8 mouse cellular contexts compared by ENCODE assay signal in the genomic region with DNA sequence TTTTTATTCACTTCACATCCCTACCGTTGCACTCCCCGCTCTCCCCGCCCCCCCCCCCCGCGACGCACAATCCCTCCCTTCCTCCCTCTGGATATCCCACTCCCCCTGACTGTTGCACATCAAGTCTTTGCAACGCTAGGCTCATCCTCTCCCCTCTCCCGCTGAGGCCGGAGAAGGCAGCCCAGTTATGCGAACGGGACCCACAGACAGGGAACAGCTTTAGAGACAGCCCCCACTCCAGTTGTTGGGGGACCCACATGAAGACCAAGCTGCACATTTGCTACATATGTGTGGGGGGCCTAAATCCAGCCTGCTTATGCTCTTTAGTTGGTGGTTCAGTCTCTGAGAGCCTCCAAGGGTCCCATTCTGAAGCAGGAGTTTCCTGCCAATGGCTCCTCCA. TPM values are rescaled to one million over a fixed set of nuclear protein-coding genes. Genes with fewer than 3 reads are reported as not detected.
A peak's percentile ranks its signal among the peaks of the same experiment; 100 is the strongest.
DNase-seq lines count a peak whose midpoint lies in the region; ATAC-seq and TF ChIP-seq lines count a peak whose summit lies in the region.

A gene (minus strand): TSS at position 59 of the 400 bp plus-strand sequence.

- no peak for TF ChIP-seq CTCF in kidney, postnatal 0 days (IDR thresholded peaks at IDR 0.05; ENCODE audit: low read depth)

- TF ChIP-seq POLR2A in limb, embryonic 14.5 days (IDR thresholded peaks at IDR 0.05; ENCODE audit: borderline replicate concordance, extremely low read depth, insufficient read depth, insufficient read length), result no peak

- H3K27me3 ChIP-seq in kidney, postnatal 0 days (ENCODE audit: insufficient read depth, low read length), result no peaks in the 10 kb centered on the region
- H3K27me3 ChIP-seq in embryonic facial prominence, embryonic 14.5 days (replicated peaks; ENCODE audit: control insufficient read depth, insufficient read depth, low read length), result no peaks in the 10 kb centered on the region
- H3K27me3 ChIP-seq in hindbrain, embryonic 12.5 days, result no peaks in the 10 kb centered on the region
- H3K27me3 ChIP-seq in limb, embryonic 14.5 days (ENCODE audit: control insufficient read depth, insufficient read depth, low read length), result no peaks in the 10 kb centered on the region

- H3K4me1 ChIP-seq in kidney, postnatal 0 days (replicated peaks; ENCODE audit: insufficient read depth, low read length), result peaks cover 9% of the 10 kb centered on the region; the same call in 1 of the 2 replicates
- peaks cover 8% of the 10 kb centered on the region for H3K4me1 ChIP-seq in embryonic facial prominence, embryonic 14.5 days (ENCODE audit: control insufficient read depth, insufficient read depth, low read length)
- peaks cover 12% of the 10 kb centered on the region for H3K4me1 ChIP-seq in hindbrain, embryonic 12.5 days
- peaks cover 7% of the 10 kb centered on the region for H3K4me1 ChIP-seq in limb, embryonic 14.5 days (ENCODE audit: control insufficient read depth, insufficient read depth, low read length)

- H3K9ac ChIP-seq in kidney, postnatal 0 days (ENCODE audit: low read depth, low read length), result peak within 1 kb of the TSS; percentile 67
- peak within 1 kb of the TSS; percentile 84 for H3K9ac ChIP-seq in embryonic facial prominence, embryonic 14.5 days (ENCODE audit: low read depth, low read length)
- peak within 1 kb of the TSS; percentile 68 for H3K9ac ChIP-seq in hindbrain, embryonic 12.5 days
- H3K9ac ChIP-seq in limb, embryonic 14.5 days (ENCODE audit: low read depth, low read length, severe bottlenecking), result peak within 1 kb of the TSS; percentile 76

- DNase-seq in kidney, postnatal 0 days (ENCODE audit: low spot score), result no peak
- no peak for DNase-seq in kidney, adult 11 months
- DNase-seq in adrenal gland, adult 2 months, result no peak
- DNase-seq in embryonic facial prominence, embryonic 14.5 days (ENCODE audit: low spot score), result peak; percentile 20
- DNase-seq in limb, embryonic 14.5 days (ENCODE audit: low spot score), result no peak
- peak; percentile 51 for DNase-seq in retina, embryonic 14.5 days (ENCODE audit: low spot score)
- no peak for DNase-seq in yolk sac, embryonic 10.5 days (ENCODE audit: low spot score)

- peak within 1 kb of the TSS; percentile 60 for H3K27ac ChIP-seq in kidney, postnatal 0 days
- H3K27ac ChIP-seq in embryonic facial prominence, embryonic 14.5 days (replicated peaks; ENCODE audit: low read depth, low read length), result peak within 1 kb of the TSS; percentile 80
- H3K27ac ChIP-seq in hindbrain, embryonic 12.5 days, result peak within 1 kb of the TSS; percentile 88
- H3K27ac ChIP-seq in limb, embryonic 14.5 days (replicated peaks; ENCODE audit: low read depth, low read length), result peak within 1 kb of the TSS; percentile 43; the same call in 1 of the 2 replicates

- H3K36me3 ChIP-seq in kidney, postnatal 0 days (ENCODE audit: insufficient read depth, low read length), result 0 out of 2 replicates have a peak, but pooled peaks cover 4% of the 10 kb centered on the region
- peaks cover 18% of the 10 kb centered on the region for H3K36me3 ChIP-seq in embryonic facial prominence, embryonic 14.5 days (ENCODE audit: control insufficient read depth, insufficient read depth, low read length)
- peaks cover 13% of the 10 kb centered on the region for H3K36me3 ChIP-seq in hindbrain, embryonic 12.5 days
- peaks cover 10% of the 10 kb centered on the region; the same call in 1 of the 2 replicates for H3K36me3 ChIP-seq in limb, embryonic 14.5 days (ENCODE audit: control insufficient read depth, insufficient read depth, low read length)

- ATAC-seq in kidney, postnatal 0 days (replicated peaks; ENCODE audit: low FRiP score, low read depth), result peak; percentile 52
- ATAC-seq in embryonic facial prominence, embryonic 14.5 days (ENCODE audit: low read depth), result peak; percentile 75
- peak; percentile 82 for ATAC-seq in hindbrain, embryonic 12.5 days (ENCODE audit: low FRiP score)
- ATAC-seq in limb, embryonic 14.5 days (ENCODE audit: low FRiP score, low read depth), result peak; percentile 65

- WGBS in kidney, postnatal 0 days, result 0% methylated on average over 7 of the region's 11 CpGs
- 0% methylated on average over 9 of the region's 11 CpGs for WGBS in embryonic facial prominence, embryonic 14.5 days
- 3% methylated on average over 5 of the region's 11 CpGs for WGBS in hindbrain, embryonic 12.5 days
- WGBS in limb, embryonic 14.5 days, result 3% methylated on average over 8 of the region's 11 CpGs

- peak within 1 kb of the TSS; percentile 65 for H3K4me2 ChIP-seq in kidney, postnatal 0 days (ENCODE audit: low read length)
- peak within 1 kb of the TSS; percentile 85 for H3K4me2 ChIP-seq in embryonic facial prominence, embryonic 14.5 days (ENCODE audit: low read depth, low read length)
- H3K4me2 ChIP-seq in hindbrain, embryonic 12.5 days (replicated peaks), result peak within 1 kb of the TSS; percentile 79
- H3K4me2 ChIP-seq in limb, embryonic 14.5 days (replicated peaks; ENCODE audit: low read depth, low read length, severe bottlenecking), result peak within 1 kb of the TSS; percentile 65

- no peaks in the 10 kb centered on the region for H3K9me3 ChIP-seq in kidney, postnatal 0 days (replicated peaks; ENCODE audit: low read length)
- H3K9me3 ChIP-seq in embryonic facial prominence, embryonic 14.5 days (ENCODE audit: control insufficient read depth, low read length), result no peaks in the 10 kb centered on the region
- no peaks in the 10 kb centered on the region for H3K9me3 ChIP-seq in hindbrain, embryonic 12.5 days (replicated peaks)
- no peaks in the 10 kb centered on the region for H3K9me3 ChIP-seq in limb, embryonic 14.5 days (ENCODE audit: control insufficient read depth, low read length)

- peak within 1 kb of the TSS; percentile 73 for H3K4me3 ChIP-seq in kidney, postnatal 0 days (replicated peaks; ENCODE audit: low read depth, low read length)
- H3K4me3 ChIP-seq in embryonic facial prominence, embryonic 14.5 days (ENCODE audit: low read depth, low read length), result peak within 1 kb of the TSS; percentile 82
- H3K4me3 ChIP-seq in hindbrain, embryonic 12.5 days, result peak within 1 kb of the TSS; percentile 55
- H3K4me3 ChIP-seq in limb, embryonic 14.5 days (replicated peaks; ENCODE audit: low read length), result peak within 1 kb of the TSS; percentile 77

RNA-seq across cellular contexts. Expression of the gene that starts here (rescaled TPM):
- polyA plus RNA-seq in kidney, postnatal 0 days (2015; fragmentation: Nextera tagmentation; extraction: Ambion mirVana), result 30.2 and 31.2 TPM in 2 replicates
- 10 to 100 TPM; 22.3 to 22.7 TPM for total RNA-seq in adrenal gland, adult 2 months (2021)
- polyA plus RNA-seq in adrenal gland, adult 2 months (2012; rRNA removed), result 4.0 and 4.4 TPM in 2 replicates
- polyA plus RNA-seq in embryonic facial prominence, embryonic 14.5 days (2014; fragmentation: Nextera tagmentation; extraction: Ambion mirVana), result 26.2 and 28.1 TPM in 2 replicates
- 30.6 and 37.1 TPM in 2 replicates for polyA plus RNA-seq in hindbrain, embryonic 12.5 days (2016; fragmentation: Nextera tagmentation; extraction: Ambion mirVana)
- polyA plus RNA-seq in limb, embryonic 14.5 days (2012; rRNA removed), result 20.3 and 21.3 TPM in 2 replicates
- polyA plus RNA-seq in limb, embryonic 14.5 days (2014; fragmentation: Nextera tagmentation; extraction: Ambion mirVana), result 27.9 and 30.2 TPM in 2 replicates

Comparison
In these comparisons a context has a peak if more than half of its experiments do, and no peak if none do; other contexts are left out.
1. DNase-seq: peak in embryonic facial prominence, embryonic 14.5 days (single experiment) and retina, embryonic 14.5 days (single experiment); none in kidney, postnatal 0 days (single experiment), kidney, adult 11 months (single experiment), adrenal gland, adult 2 months (single experiment), limb, embryonic 14.5 days (single experiment) and yolk sac, embryonic 10.5 days (single experiment).
2. Peak in every context shown above with its lines, with median percentiles within 50 percentile points of each other: ATAC-seq, H3K27ac ChIP-seq, H3K4me2 ChIP-seq, H3K4me3 ChIP-seq and H3K9ac ChIP-seq.